Mouse (Mus musculus) stomach, postnatal 0 days (tissue): Measurements from ENCODE around the gene Golga4.

Source experiments
- CTCF ChIP-seq: IDR thresholded peaks from 2 replicates; pipeline ENCODE4 v1.5.1; 2016; ENCODE audit warnings: antibody characterized with exemption, low read depth, mild to moderate bottlenecking, moderate library complexity
- EP300 ChIP-seq: optimal IDR thresholded peaks from 2 replicates; pipeline ENCODE3; 2016; ENCODE audit warnings: antibody characterized with exemption

GRCm38 (mm10) chr9:118618732-118619250 is 112.7 kb downstream of the Golga4 start:
- TF ChIP-seq CTCF (no peak), EP300 (no peak)
